Mouse (Mus musculus) ES-E14 (cell line): Measurements from ENCODE around the gene Tbxa2r.

Source experiments
- MAFK ChIP-seq: IDR thresholded peaks from 2 replicates; pipeline ENCODE4 v1.6.1; 2014; ENCODE audit warnings: mild to moderate bottlenecking, low read depth, low read length, inconsistent platforms; ENCODE audit not compliant: insufficient read depth
- ZNF384 ChIP-seq: IDR thresholded peaks from 2 replicates; pipeline ENCODE4 v1.6.1; 2012; ENCODE audit warnings: low read depth, low read length, inconsistent platforms

GRCm38 (mm10) chr10:81322444-81322843 is 6.1 kb upstream of the Tbxa2r start:
- no peak for TF ChIP-seq ZNF384
- TF ChIP-seq MAFK = no peak
